Mouse (Mus musculus): Measurements from ENCODE around the gene Cpne5. TPM values are rescaled to one million over a fixed set of nuclear protein-coding genes. Genes with fewer than 3 reads are reported as not detected.

Cpne5 gene
- polyA plus RNA-seq, 1 experiment from 2014 or later = 51.2 TPM

DNA sequence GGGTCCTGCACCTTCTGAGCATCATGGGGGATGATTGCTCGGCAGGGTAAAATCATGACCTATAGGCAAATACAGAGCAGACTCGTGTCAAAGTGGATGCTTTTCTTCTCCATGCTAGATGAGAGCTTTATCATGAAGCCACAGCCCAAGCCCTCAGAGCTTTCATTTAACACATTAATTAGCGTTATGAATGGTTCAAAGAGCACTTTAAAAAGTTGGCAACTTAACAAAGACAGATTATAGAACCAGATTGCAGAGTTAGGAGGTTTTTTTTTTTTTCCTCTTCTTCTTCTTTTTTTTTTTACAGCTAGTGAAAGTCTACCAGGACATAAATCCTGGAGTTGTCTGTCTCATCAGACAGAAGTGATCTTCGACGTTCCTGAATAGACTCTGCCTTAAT, 108.6 kb downstream of the Cpne5 start:
- Histone ChIP-seq H3K9ac (ENCODE audit: low read depth, low read length) (no peak overlapping the region), H3K4me1 (ENCODE audit: control insufficient read depth, insufficient read depth, low read depth, low read length) (peaks cover 3% of the 10 kb centered on the region), H3K9me3 (ENCODE audit: control insufficient read depth, low read length) (no peaks in the 10 kb centered on the region), H3K4me2 (ENCODE audit: low read length) (no peak overlapping the region), H3K27ac (ENCODE audit: low read depth, low read length) (no peak overlapping the region), H3K27me3 (replicated peaks; ENCODE audit: control insufficient read depth, insufficient read depth, low read length) (no peaks in the 10 kb centered on the region; the same call in 1 of the 2 replicates), H3K4me3 (ENCODE audit: low read length) (no peak overlapping the region), H3K36me3 (ENCODE audit: control insufficient read depth, insufficient read depth, low read length) (no peaks in the 10 kb centered on the region)
- no peak for ATAC-seq
- WGBS = 39% methylated on average over 5 of the region's 5 CpGs

DNA sequence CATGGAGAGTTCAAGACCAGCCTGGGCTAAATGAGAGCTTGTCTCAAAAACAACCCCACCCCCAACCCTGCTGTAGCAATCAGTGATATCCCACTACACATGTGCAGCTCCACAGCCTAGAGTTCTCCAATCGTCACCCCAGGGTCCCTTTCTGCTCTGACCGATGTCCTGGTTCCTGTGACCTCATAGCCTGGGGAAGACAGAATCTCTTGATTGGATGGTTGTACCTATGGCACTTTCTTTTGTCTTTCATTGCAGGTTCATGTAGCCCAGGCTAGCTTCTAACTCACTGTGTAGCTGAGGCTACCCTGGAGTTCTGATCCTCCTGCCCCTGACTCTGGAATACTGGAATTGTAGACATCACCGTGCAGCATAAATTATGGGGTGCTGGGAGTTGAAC, 111.4 kb downstream of the Cpne5 start:
- Histone ChIP-seq H3K4me3 (ENCODE audit: low read length) (no peak overlapping the region), H3K27me3 (replicated peaks; ENCODE audit: control insufficient read depth, insufficient read depth, low read length) (no peaks in the 10 kb centered on the region; the same call in 1 of the 2 replicates), H3K36me3 (ENCODE audit: control insufficient read depth, insufficient read depth, low read length) (no peaks in the 10 kb centered on the region), H3K27ac (ENCODE audit: low read depth, low read length) (no peak overlapping the region), H3K4me2 (ENCODE audit: low read length) (no peak overlapping the region), H3K4me1 (ENCODE audit: control insufficient read depth, insufficient read depth, low read depth, low read length) (no peaks in the 10 kb centered on the region), H3K9me3 (ENCODE audit: control insufficient read depth, low read length) (no peaks in the 10 kb centered on the region), H3K9ac (ENCODE audit: low read depth, low read length) (no peak overlapping the region)
- ATAC-seq = no peak
- 95% methylated on average over 3 of the region's 3 CpGs for WGBS

DNA sequence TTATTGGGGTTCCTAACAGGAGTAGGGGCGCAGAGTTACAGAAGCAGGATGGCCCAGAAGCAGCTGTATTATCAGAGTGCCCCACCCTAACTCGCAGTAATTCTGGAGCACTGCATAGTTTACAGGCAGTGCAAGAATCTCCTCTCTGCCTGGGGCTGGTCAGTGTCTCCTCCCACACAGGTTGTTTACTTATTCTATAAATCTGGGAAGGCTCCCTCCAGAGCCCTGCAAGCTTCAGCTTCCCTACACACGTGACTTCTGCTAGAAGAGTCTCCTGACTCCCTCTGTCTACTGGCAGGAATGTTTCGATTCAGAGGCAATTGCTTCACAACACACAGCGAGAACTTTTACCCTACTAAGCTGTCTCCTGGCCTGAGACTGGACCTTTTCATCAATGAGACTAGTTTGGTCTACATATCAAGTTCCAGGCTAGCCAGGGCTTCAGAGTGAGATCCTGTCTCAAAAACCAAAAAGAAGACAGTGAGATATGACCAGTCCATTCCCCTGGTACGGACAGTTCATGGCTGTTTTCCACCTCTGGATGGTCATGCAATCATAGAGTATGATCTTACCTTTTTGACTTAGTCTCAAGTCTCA, 114.3 kb downstream of the Cpne5 start:
- no peak overlapping the region for H3K4me3 ChIP-seq (ENCODE audit: low read length)
- H3K36me3 ChIP-seq (ENCODE audit: control insufficient read depth, insufficient read depth, low read length) = no peaks in the 10 kb centered on the region
- no peaks in the 10 kb centered on the region; the same call in 1 of the 2 replicates for H3K27me3 ChIP-seq (replicated peaks; ENCODE audit: control insufficient read depth, insufficient read depth, low read length)
- WGBS = 74% methylated on average over 6 of the region's 6 CpGs
- H3K27ac ChIP-seq (ENCODE audit: low read depth, low read length) = no peak overlapping the region
- H3K4me1 ChIP-seq (ENCODE audit: control insufficient read depth, insufficient read depth, low read depth, low read length) = no peaks in the 10 kb centered on the region
- no peaks in the 10 kb centered on the region for H3K9me3 ChIP-seq (ENCODE audit: control insufficient read depth, low read length)
- no peak for ATAC-seq
- H3K9ac ChIP-seq (ENCODE audit: low read depth, low read length) = no peak overlapping the region
- H3K4me2 ChIP-seq (ENCODE audit: low read length) = no peak overlapping the region

DNA sequence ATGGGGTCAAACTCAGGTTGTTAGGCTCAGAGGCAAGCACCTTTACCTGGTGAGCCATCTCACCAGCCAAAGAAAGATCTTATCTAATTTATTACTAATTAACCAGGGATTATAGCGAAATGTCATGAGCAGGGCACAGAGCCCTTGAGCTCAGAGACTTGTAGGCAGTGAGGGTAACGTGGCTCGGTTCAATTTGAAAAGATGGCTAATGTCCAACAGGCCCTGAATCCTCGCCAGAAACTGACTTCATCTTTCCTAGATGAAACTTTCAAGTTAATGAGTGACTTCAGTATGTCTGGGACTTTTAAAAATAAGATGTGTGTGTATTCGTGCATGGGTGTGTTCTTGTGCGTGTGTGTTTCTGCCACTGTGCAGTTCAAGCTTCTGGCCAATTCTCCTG, 115.2 kb downstream of the Cpne5 start:
- WGBS = 73% methylated on average over 6 of the region's 6 CpGs
- Histone ChIP-seq H3K4me2 (ENCODE audit: low read length) (no peak overlapping the region), H3K9me3 (ENCODE audit: control insufficient read depth, low read length) (no peaks in the 10 kb centered on the region), H3K4me3 (ENCODE audit: low read length) (no peak overlapping the region), H3K27me3 (replicated peaks; ENCODE audit: control insufficient read depth, insufficient read depth, low read length) (no peaks in the 10 kb centered on the region), H3K4me1 (ENCODE audit: control insufficient read depth, insufficient read depth, low read depth, low read length) (no peaks in the 10 kb centered on the region), H3K9ac (ENCODE audit: low read depth, low read length) (no peak overlapping the region), H3K27ac (ENCODE audit: low read depth, low read length) (no peak overlapping the region), H3K36me3 (ENCODE audit: control insufficient read depth, insufficient read depth, low read length) (no peaks in the 10 kb centered on the region)
- ATAC-seq = no peak

DNA sequence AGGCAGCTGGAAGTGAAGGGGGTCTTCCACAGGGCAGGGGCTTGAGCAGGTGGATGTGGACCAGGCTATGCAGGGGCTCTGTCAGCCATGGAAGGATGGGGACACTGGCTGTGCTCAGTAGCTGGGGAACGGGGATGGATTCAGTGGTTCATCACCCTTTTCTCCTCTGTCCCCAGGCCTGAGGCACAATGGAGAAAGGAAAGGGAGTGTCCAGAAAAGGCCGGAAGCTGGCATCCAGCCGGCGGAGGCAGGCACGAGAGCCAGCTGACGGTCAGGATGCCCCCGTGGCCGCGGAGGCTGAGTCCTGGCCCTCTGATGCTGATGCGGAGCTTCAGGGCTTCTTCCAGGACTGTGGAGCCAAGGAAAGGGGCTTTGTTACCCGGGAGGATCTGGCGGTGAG, 117.3 kb downstream of the Cpne5 start:
- H3K4me2 ChIP-seq (ENCODE audit: low read length) = no peak overlapping the region
- H3K27me3 ChIP-seq (replicated peaks; ENCODE audit: control insufficient read depth, insufficient read depth, low read length) = no peaks in the 10 kb centered on the region
- no peaks in the 10 kb centered on the region for H3K9me3 ChIP-seq (ENCODE audit: control insufficient read depth, low read length)
- H3K4me1 ChIP-seq (ENCODE audit: control insufficient read depth, insufficient read depth, low read depth, low read length) = no peaks in the 10 kb centered on the region
- H3K4me3 ChIP-seq (ENCODE audit: low read length) = no peak overlapping the region
- H3K9ac ChIP-seq (ENCODE audit: low read depth, low read length) = no peak overlapping the region
- 45% methylated on average over 12 of the region's 12 CpGs for WGBS
- no peaks in the 10 kb centered on the region for H3K36me3 ChIP-seq (ENCODE audit: control insufficient read depth, insufficient read depth, low read length)
- no peak for ATAC-seq
- no peak overlapping the region for H3K27ac ChIP-seq (ENCODE audit: low read depth, low read length)

DNA sequence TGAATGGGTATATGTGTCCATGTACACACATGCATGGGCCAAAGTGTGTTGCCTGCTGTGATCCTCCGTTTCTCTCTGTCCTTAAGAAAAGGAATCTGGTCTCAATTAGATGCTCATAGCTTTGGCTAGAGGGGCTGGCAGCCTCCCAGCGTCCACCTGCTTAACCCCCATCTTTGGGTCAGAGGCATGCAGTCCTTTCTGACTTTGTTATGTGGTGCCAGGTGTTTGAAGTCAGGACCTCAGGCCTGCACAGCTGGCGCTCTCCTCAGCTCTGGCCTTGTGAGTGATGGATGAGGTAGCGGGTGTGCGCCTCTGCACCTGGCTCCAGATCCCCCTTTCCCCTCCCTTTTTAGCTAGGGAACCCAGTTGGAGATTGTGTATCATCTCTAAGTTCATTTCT, 119.9 kb downstream of the Cpne5 start:
- no peaks in the 10 kb centered on the region for H3K36me3 ChIP-seq (ENCODE audit: control insufficient read depth, insufficient read depth, low read length)
- H3K9me3 ChIP-seq (ENCODE audit: control insufficient read depth, low read length) = no peaks in the 10 kb centered on the region
- H3K4me2 ChIP-seq (ENCODE audit: low read length) = no peak overlapping the region
- WGBS = 43% methylated on average over 5 of the region's 5 CpGs
- no peak overlapping the region for H3K9ac ChIP-seq (ENCODE audit: low read depth, low read length)
- H3K27me3 ChIP-seq (replicated peaks; ENCODE audit: control insufficient read depth, insufficient read depth, low read length) = no peaks in the 10 kb centered on the region
- no peaks in the 10 kb centered on the region for H3K4me1 ChIP-seq (ENCODE audit: control insufficient read depth, insufficient read depth, low read depth, low read length)
- ATAC-seq = no peak
- H3K4me3 ChIP-seq (ENCODE audit: low read length) = no peak overlapping the region
- no peak overlapping the region for H3K27ac ChIP-seq (ENCODE audit: low read depth, low read length)

DNA sequence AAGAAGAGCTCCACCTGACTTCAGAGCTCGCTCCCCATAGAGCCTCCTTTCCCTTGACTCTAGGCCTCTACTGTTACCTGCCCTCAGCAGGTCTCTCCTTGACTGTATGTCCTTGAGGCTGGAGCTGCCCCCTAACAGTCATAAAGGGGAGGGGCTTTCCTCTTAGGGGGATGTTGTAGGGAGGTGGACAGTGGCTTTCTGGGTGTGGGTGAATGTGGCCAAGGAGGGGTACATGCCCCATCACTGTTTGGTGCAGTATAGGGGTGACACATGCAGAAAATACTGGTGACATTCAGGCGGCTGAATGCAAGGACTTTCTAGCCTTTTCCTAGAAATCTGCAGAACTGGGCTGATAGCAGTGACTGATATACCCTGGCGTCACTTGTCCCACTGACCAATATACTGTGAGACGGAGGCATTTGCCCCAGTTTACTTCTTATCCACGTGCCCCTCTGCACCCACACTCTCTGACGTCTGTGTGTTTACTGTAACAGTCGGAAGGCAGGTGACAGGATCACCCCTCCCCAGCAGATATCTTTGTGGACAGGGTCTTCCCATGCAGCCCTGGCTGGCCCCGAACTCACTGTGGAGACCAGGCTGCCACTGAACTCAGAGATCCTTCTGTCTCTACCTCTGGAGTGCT, 120.8 kb downstream of the Cpne5 start:
- ATAC-seq = no peak
- H3K4me2 ChIP-seq (ENCODE audit: low read length) = no peak overlapping the region
- no peaks in the 10 kb centered on the region for H3K36me3 ChIP-seq (ENCODE audit: control insufficient read depth, insufficient read depth, low read length)
- H3K4me1 ChIP-seq (ENCODE audit: control insufficient read depth, insufficient read depth, low read depth, low read length) = no peaks in the 10 kb centered on the region
- no peak overlapping the region for H3K4me3 ChIP-seq (ENCODE audit: low read length)
- H3K27me3 ChIP-seq (replicated peaks; ENCODE audit: control insufficient read depth, insufficient read depth, low read length) = no peaks in the 10 kb centered on the region
- no peak overlapping the region for H3K9ac ChIP-seq (ENCODE audit: low read depth, low read length)
- 86% methylated on average over 8 of the region's 8 CpGs for WGBS
- no peaks in the 10 kb centered on the region for H3K9me3 ChIP-seq (ENCODE audit: control insufficient read depth, low read length)
- no peak overlapping the region for H3K27ac ChIP-seq (ENCODE audit: low read depth, low read length)

DNA sequence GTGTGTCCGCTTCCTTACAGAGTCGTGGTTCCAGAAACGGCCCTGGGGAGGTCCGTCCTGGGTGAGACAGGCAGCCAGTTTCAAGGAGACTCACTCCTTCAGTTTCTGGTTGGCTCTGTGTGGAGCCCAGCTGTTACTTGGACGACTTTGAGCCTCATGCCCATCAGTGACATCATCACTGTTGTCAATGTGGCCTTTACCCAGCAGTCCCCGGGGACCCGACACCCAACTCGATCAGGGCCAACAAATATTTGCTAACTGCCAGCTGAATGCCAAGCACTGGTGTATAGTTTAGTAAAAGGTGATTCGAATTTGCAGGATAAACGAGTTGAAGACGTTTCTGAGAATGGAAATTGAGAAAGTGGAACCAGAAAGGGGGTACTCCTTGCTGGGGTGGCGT, 121.9 kb downstream of the Cpne5 start:
- H3K9ac ChIP-seq (ENCODE audit: low read depth, low read length) = no peak overlapping the region
- no peaks in the 10 kb centered on the region for H3K27me3 ChIP-seq (replicated peaks; ENCODE audit: control insufficient read depth, insufficient read depth, low read length)
- H3K4me1 ChIP-seq (ENCODE audit: control insufficient read depth, insufficient read depth, low read depth, low read length) = no peaks in the 10 kb centered on the region
- no peak overlapping the region for H3K4me3 ChIP-seq (ENCODE audit: low read length)
- ATAC-seq = no peak
- H3K36me3 ChIP-seq (ENCODE audit: control insufficient read depth, insufficient read depth, low read length) = no peaks in the 10 kb centered on the region
- no peak overlapping the region for H3K27ac ChIP-seq (ENCODE audit: low read depth, low read length)
- 74% methylated on average over 12 of the region's 12 CpGs for WGBS
- no peak overlapping the region for H3K4me2 ChIP-seq (ENCODE audit: low read length)
- no peaks in the 10 kb centered on the region for H3K9me3 ChIP-seq (ENCODE audit: control insufficient read depth, low read length)

DNA sequence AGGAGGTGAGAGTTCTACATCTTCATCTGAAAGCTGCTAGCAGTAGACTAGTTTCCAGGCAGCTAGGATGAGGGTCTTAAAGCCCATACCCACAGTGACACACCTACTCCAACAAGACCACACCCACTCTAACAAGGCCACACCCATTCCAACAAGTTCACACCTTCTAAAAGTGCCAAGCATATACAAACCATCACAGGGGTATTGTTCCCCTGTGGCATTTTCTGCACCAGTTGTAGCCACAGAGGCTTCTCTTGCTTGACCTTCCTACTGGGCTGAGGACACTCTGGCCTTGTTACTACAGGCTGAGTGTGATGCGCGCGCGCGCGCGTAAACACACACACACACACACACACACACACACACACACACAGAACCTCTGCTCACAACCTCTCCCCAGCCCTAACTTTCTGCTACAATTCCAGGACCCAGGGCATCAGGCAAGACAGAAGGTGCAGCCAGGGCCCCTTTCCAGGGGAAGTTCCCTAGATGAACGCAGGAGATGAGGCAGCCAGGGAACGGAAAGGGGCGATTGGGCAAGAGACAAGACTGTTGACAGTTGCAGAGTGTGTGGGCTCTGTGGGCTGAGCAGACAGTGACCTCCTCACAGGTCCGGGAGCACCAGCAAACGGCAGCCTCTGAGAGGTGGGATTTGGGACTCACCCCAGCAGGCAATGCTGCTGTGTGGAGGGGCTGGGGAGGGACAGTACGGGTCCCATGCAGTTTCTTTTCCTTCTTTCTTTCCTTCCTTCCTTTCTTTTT, 124.2 kb downstream of the Cpne5 start, which contains the start of gene Rab44:
TSS of gene Rab44 (plus strand) at position 555 of the 762 bp plus-strand sequence.
- Histone ChIP-seq H3K4me3 (ENCODE audit: low read length) (no peak within 1 kb of the TSS), H3K27ac (ENCODE audit: low read depth, low read length) (no peak within 1 kb of the TSS), H3K9me3 (ENCODE audit: control insufficient read depth, low read length) (no peaks in the 10 kb centered on the region), H3K4me2 (ENCODE audit: low read length) (no peak within 1 kb of the TSS), H3K36me3 (ENCODE audit: control insufficient read depth, insufficient read depth, low read length) (no peaks in the 10 kb centered on the region), H3K27me3 (replicated peaks; ENCODE audit: control insufficient read depth, insufficient read depth, low read length) (no peaks in the 10 kb centered on the region), H3K9ac (ENCODE audit: low read depth, low read length) (no peak within 1 kb of the TSS), H3K4me1 (ENCODE audit: control insufficient read depth, insufficient read depth, low read depth, low read length) (no peaks in the 10 kb centered on the region)
- no peak for ATAC-seq
- WGBS = 92% methylated on average over 13 of the region's 13 CpGs
